Mouse (Mus musculus): Measurements from ENCODE around the gene Opn3. TPM values are rescaled to one million over a fixed set of nuclear protein-coding genes. Genes with fewer than 3 reads are reported as not detected.
A peak's percentile ranks its signal among the peaks of the same experiment; 100 is the strongest.

Opn3 gene
- total and polyA plus RNA-seq, 3 experiments = 0.89 to 2.9 (median 1.6) TPM

DNA sequence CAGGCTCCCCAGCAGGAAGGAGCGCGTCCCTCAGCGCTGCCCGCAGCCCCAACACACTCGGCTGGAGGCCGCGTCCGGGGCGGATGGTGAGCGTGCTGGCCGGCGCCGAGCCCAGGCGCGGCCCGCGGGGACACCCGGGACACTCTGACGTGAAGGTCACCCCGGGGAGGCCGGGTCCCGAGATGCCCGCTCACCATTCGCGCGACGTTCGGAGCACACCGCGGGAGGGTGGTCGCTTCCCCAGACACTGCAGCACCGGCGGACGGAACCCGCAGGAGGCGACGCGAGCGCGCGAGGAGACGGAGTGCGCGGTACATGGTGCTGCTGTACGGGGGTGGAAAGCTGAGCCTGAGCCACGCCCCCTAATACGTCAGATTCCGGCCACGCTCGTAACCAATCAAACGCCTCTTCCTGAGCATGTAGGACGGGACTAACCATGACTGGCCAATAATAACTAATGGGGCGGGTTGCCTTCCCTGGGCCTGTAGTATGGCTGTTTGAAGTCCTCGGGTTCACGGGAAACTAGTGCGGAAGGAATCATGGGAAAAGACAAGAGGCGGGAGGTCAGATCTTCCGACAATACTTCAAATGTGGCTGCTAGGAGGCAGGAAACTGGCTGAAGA, 67.2 kb downstream of the Opn3 start, which contains the start of gene Fh1:
TSS of gene Fh1 (minus strand) at position 379 of the 623 bp plus-strand sequence.
- dilution Hi-C loops (cut with MboI; ENCODE audit: extremely low pct_ligation_motif_present, extremely low pct_unique_long_range_greater_than_20kb, low sequenced_read_pairs) (no loop called here), in situ Hi-C loops (cut with MboI; ENCODE audit: low pct_ligation_motif_present, low pct_unique_long_range_greater_than_20kb, low sequenced_read_pairs) (no loop called here)
- Histone ChIP-seq H3K27ac (ENCODE audit: insufficient read depth, low read depth) (peak within 1 kb of the TSS; percentile 54; the same call in 1 of the 2 replicates), H3K27me3 (replicated peaks) (no peaks in the 10 kb centered on the region), H3K9me3 (replicated peaks; ENCODE audit: low read length) (no peaks in the 10 kb centered on the region), H3K4me1 (ENCODE audit: control insufficient read depth in 1 of 2, insufficient read depth in 2 of 2) (peaks cover 6 to 48% of the 10 kb centered on the region in 2 experiments), H3K4me2 (ENCODE audit: insufficient read depth, low read depth, poor library complexity, severe bottlenecking) (peak within 1 kb of the TSS; percentile 85), H3K79me2 (replicated peaks; ENCODE audit: control insufficient read depth, extremely low read depth, insufficient read depth, poor library complexity, severe bottlenecking) (0 out of 2 replicates have a peak, but pooled peaks cover 14% of the 10 kb centered on the region), H3K36me3 (replicated peaks in 1 of 2; ENCODE audit: control insufficient read depth in 1 of 2, insufficient read depth in 1 of 2, low read length in 1 of 2) (peaks cover 0 to 22% of the 10 kb centered on the region in 2 experiments), H3K9ac (ENCODE audit: insufficient read depth, low read depth) (peak within 1 kb of the TSS; percentile 96), H3K4me3 (replicated peaks in 1 of 3; ENCODE audit: low read depth in 2 of 3, low read length in 2 of 3, poor library complexity in 1 of 3) (peak within 1 kb of the TSS; percentile 77 to 86 (median 83))
- peak; percentile 98 for DNase-seq (ENCODE audit: extremely low read depth)
- no peak for TF ChIP-seq USF1 (IDR thresholded peaks at IDR 0.05; ENCODE audit: low read depth, low read length)
- TF ChIP-seq KAT2A (IDR thresholded peaks at IDR 0.05; ENCODE audit: insufficient replicate concordance, low read length) = peak; percentile 69; the same call in 1 of the 2 replicates
- TF ChIP-seq MEF2A (IDR thresholded peaks at IDR 0.05; ENCODE audit: borderline replicate concordance, low read depth, low read length) = 0 out of 2 replicates have a peak, but pooled peaks have one; percentile 14
- TF ChIP-seq TCF12 (IDR thresholded peaks at IDR 0.05; ENCODE audit: low read depth, low read length) = peak; percentile 81
- peak; percentile 87 for TF ChIP-seq TBP (conservative IDR thresholded peaks at IDR 0.05; ENCODE audit: low read depth, low read length)
- TF ChIP-seq CHD2 (IDR thresholded peaks at IDR 0.05; ENCODE audit: low read length) = no peak; the same call in 1 of the 2 replicates
- TF ChIP-seq MAX (IDR thresholded peaks at IDR 0.05; ENCODE audit: low read length) = peak; percentile 39; the same call in 1 of the 2 replicates
- no peak for TF ChIP-seq JUND (conservative IDR thresholded peaks at IDR 0.05; ENCODE audit: low read depth, low read length)
- TF ChIP-seq MXI1 (IDR thresholded peaks at IDR 0.05; ENCODE audit: low read depth, low read length) = peak; percentile 72; the same call in 1 of the 2 replicates
- peak; percentile 72 for TF ChIP-seq HCFC1 (IDR thresholded peaks at IDR 0.05; ENCODE audit: low read depth, low read length)
- peak; percentile 82 for TF ChIP-seq NELFE (IDR thresholded peaks at IDR 0.05; ENCODE audit: low read depth, low read length)
- TF ChIP-seq CTCF (conservative IDR thresholded peaks at IDR 0.05 in 1 of 2, IDR thresholded peaks at IDR 0.05 in 1 of 2; ENCODE audit: low read depth in 2 of 2, low read length in 2 of 2) = no peak
- TF ChIP-seq ELF1 (IDR thresholded peaks at IDR 0.05; ENCODE audit: low read depth, low read length) = peak; percentile 78
- TF ChIP-seq SIN3A (IDR thresholded peaks at IDR 0.05; ENCODE audit: low read length) = peak; percentile 76
- TF ChIP-seq NRF1 (IDR thresholded peaks at IDR 0.05; ENCODE audit: low read depth, low read length) = peak; percentile 32
- TF ChIP-seq PAX5 (IDR thresholded peaks at IDR 0.05; ENCODE audit: low read length) = no peak
- TF ChIP-seq MAFK (IDR thresholded peaks at IDR 0.05; ENCODE audit: insufficient replicate concordance, low read length) = no peak
- peak; percentile 13; the same call in 1 of the 2 replicates for TF ChIP-seq IRF4 (IDR thresholded peaks at IDR 0.05; ENCODE audit: low read depth, low read length)
- peak; percentile 81 for TF ChIP-seq ZMIZ1 (IDR thresholded peaks at IDR 0.05; ENCODE audit: low read depth, low read length)
- TF ChIP-seq SMC3 (IDR thresholded peaks at IDR 0.05; ENCODE audit: low read depth, low read length) = no peak
- TF ChIP-seq POLR2A (IDR thresholded peaks at IDR 0.05; ENCODE audit: low read depth, low read length) = peak; percentile 91
- peak; percentile 61; the same call in 1 of the 2 replicates for TF ChIP-seq E2F4 (IDR thresholded peaks at IDR 0.05; ENCODE audit: insufficient replicate concordance, low read depth, low read length)
- TF ChIP-seq EP300 (IDR thresholded peaks at IDR 0.05; ENCODE audit: low read length) = no peak

Data from CH12.LX (cell line).